Mouse (Mus musculus): ENCODE results near the gene Stk17b. TPM values are rescaled to one million over a fixed set of nuclear protein-coding genes. Genes with fewer than 3 reads are reported as not detected.
"Not testable (repeated sequence)": the region's sequence is repeated elsewhere in the genome, so short reads cannot be mapped to it uniquely, and the experiment has no call there.

Gene Stk17b
- total and polyA plus RNA-seq, 2 experiments, result 0.82 to 7.2 TPM

- DNase-seq (ENCODE audit: extremely low read depth, low read depth, low spot score), result peak; percentile 66
These were observed 69.6 kb downstream of the Stk17b start for GRCm38 (mm10) chr1:53715446-53715845.

DNA sequence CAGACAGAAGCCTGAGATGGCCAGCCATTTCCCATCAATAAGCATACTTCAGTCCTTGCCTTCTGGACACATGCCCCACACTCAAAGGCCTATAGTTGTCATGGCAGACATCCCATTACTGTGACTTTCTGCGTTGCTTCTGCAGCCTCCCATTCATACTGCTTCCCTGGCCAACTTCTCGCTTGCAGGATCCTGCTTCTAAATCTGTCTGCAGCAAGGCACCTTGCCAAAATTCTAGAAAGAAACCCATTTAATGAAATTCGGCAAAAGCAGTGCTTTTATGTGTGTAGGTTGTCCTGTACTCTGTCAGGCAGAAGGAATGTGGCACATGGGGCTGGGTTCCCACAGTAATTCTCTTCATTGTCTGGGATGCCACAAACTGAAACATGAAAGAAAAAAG, 71.6 kb downstream of the Stk17b start:
- H3K27ac ChIP-seq (replicated peaks; ENCODE audit: insufficient read depth, low read depth, low read length); H3K27me3 ChIP-seq (ENCODE audit: control insufficient read depth, insufficient read depth, low read length); H3K9ac ChIP-seq (ENCODE audit: low read depth, low read length); DNase-seq (ENCODE audit: extremely low read depth, low read depth, low spot score); H3K4me3 ChIP-seq (ENCODE audit: insufficient read depth, low read depth, low read length); H3K36me3 ChIP-seq (ENCODE audit: control insufficient read depth, insufficient read depth, low read length); H3K79me2 ChIP-seq (ENCODE audit: control insufficient read depth, insufficient read depth, low read length); H3K4me1 ChIP-seq (ENCODE audit: control insufficient read depth, insufficient read depth, low read length): not testable (repeated sequence)
- 74% methylated on average over 3 of the region's 3 CpGs for WGBS

More at GRCm38 (mm10) chr1:53715446-53715845, 69.6 kb downstream of the Stk17b start:
- Histone ChIP-seq H3K4me3 (ENCODE audit: insufficient read depth, low read depth, low read length) (no peak overlapping the region), H3K9ac (ENCODE audit: low read depth, low read length) (no peak overlapping the region), H3K36me3 (ENCODE audit: control insufficient read depth, insufficient read depth, low read length) (no peaks in the 10 kb centered on the region), H3K27me3 (ENCODE audit: control insufficient read depth, insufficient read depth, low read length) (no peaks in the 10 kb centered on the region), H3K79me2 (ENCODE audit: control insufficient read depth, insufficient read depth, low read length) (no peaks in the 10 kb centered on the region), H3K27ac (replicated peaks; ENCODE audit: insufficient read depth, low read depth, low read length) (no peak overlapping the region), H3K4me1 (ENCODE audit: control insufficient read depth, insufficient read depth, low read length) (no peaks in the 10 kb centered on the region)
- TF ChIP-seq POLR2A (IDR thresholded peaks at IDR 0.05; ENCODE audit: extremely low read depth, insufficient read depth, low read length), result no peak
- TF ChIP-seq CTCF (IDR thresholded peaks at IDR 0.05; ENCODE audit: low read depth, low read length), result peak; percentile 19; the same call in 1 of the 2 replicates
- 1% methylated on average over 4 of the region's 4 CpGs for WGBS

DNA sequence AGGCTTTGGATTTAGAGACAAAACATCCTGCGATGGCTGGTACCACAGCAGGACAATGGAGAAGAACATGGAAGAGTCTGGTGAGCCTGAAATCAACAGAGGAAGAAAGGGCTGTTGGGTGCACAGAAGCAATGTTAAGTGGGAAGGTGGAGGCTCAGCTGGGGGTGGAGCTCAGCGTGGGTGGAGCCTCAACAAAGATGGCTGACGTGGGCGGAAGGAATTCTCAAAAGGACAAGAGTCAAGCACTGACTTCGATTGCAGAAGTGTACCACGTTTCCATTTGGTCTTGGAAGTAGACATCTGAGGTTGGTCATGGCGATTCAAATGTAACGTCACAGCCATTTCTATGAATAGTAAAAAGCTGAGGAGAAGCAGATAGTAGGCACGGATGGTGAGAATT, 74.0 kb downstream of the Stk17b start:
- Histone ChIP-seq H3K27ac (replicated peaks; ENCODE audit: insufficient read depth, low read depth, low read length) (no peak overlapping the region), H3K9ac (ENCODE audit: low read depth, low read length) (no peak overlapping the region)
- 92% methylated on average over 9 of the region's 9 CpGs for WGBS

DNA sequence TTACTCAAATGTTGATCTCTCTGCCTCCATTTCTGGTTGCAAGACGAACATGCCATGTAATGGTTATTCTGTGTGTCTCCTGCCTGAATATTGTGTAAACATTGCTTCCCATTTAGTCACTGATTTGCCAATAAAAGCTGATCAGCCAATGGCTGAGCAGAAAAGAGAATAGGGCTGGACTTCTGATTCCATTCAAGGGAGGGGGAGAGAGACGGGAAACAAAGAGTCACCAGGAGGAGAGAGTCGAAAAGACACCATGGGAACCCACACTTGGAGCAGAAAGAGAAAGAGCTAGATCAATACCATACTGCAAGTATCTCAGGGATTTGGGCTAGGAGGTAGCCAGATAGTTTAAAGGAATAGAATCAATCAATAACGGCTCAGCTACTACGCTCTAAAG, 75.4 kb downstream of the Stk17b start:
- 72% methylated on average over 5 of the region's 5 CpGs for WGBS
- not testable (repeated sequence) for H3K79me2 ChIP-seq (ENCODE audit: control insufficient read depth, insufficient read depth, low read length); DNase-seq (ENCODE audit: extremely low read depth, low read depth, low spot score); H3K27me3 ChIP-seq (ENCODE audit: control insufficient read depth, insufficient read depth, low read length); H3K27ac ChIP-seq (replicated peaks; ENCODE audit: insufficient read depth, low read depth, low read length); H3K4me3 ChIP-seq (ENCODE audit: insufficient read depth, low read depth, low read length); H3K36me3 ChIP-seq (ENCODE audit: control insufficient read depth, insufficient read depth, low read length); H3K9ac ChIP-seq (ENCODE audit: low read depth, low read length); H3K4me1 ChIP-seq (ENCODE audit: control insufficient read depth, insufficient read depth, low read length)

More for the DNA sequence above, 74.0 kb downstream of the Stk17b start:
- 0 out of 2 replicates have a peak, but pooled peaks cover 3% of the 10 kb centered on the region for H3K27me3 ChIP-seq (ENCODE audit: control insufficient read depth, insufficient read depth, low read length)
- H3K79me2 ChIP-seq (ENCODE audit: control insufficient read depth, insufficient read depth, low read length), result no peaks in the 10 kb centered on the region
- H3K4me1 ChIP-seq (ENCODE audit: control insufficient read depth, insufficient read depth, low read length), result no peaks in the 10 kb centered on the region
- TF ChIP-seq CTCF (IDR thresholded peaks at IDR 0.05; ENCODE audit: low read depth, low read length), result no peak
- no peak overlapping the region for H3K4me3 ChIP-seq (ENCODE audit: insufficient read depth, low read depth, low read length)
- no peak for DNase-seq (ENCODE audit: extremely low read depth, low read depth, low spot score)
- no peaks in the 10 kb centered on the region for H3K36me3 ChIP-seq (ENCODE audit: control insufficient read depth, insufficient read depth, low read length)

DNA sequence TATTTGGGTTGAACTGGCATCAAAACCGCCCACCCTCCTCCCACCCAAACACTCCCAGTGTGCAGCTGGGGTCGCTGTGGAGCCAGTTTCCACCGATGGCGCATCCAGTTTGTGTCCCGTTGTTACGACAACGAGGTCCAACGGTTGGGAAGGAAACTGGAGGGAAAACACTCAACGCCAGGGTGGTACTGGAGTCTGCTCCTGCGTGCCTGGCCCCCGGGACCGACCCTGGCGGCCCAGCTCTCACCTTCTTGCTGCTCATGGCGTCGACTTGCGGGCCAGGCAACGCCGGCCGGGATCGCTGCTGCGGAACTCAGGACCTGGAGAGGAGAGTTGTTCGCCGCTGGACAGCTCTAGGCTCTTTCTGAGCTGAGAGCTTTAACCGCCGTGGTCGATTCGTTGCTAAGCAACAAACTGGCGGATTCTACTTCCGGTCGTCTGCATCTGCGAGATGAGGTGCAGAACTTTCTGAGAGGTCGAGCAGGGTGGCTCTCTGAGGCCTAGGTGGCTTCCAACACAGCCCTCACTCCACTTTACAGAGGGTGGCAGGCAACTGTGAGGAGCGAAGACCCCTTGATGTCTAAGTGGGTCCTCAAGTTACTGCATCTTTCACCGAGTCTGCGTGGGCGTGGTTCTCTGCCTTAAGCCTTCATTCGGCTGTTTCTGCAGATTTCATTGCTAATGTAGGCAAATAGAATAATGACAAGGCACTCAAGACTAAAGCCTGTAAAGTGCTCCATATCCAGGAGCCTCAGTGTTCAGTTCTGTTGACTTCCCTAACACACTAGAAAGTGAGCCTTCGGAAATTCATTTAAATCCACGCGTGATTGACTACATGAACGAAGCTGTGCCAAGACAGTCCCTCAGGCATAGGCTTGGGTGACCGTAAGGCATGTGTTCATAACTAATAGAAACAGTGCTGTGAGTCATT, 78.3 kb downstream of the Stk17b start, which contains the start of gene Dnah7a:
Gene Dnah7a, minus strand, starts transcription at position 354 of the 931 bp plus-strand sequence.
- DNase-seq (ENCODE audit: extremely low read depth, low read depth, low spot score), result no peak
- Histone ChIP-seq H3K27ac (replicated peaks; ENCODE audit: insufficient read depth, low read depth, low read length) (no peak within 1 kb of the TSS), H3K79me2 (ENCODE audit: control insufficient read depth, insufficient read depth, low read length) (no peaks in the 10 kb centered on the region), H3K36me3 (ENCODE audit: control insufficient read depth, insufficient read depth, low read length) (no peaks in the 10 kb centered on the region), H3K27me3 (ENCODE audit: control insufficient read depth, insufficient read depth, low read length) (0 out of 2 replicates have a peak, but pooled peaks cover 3% of the 10 kb centered on the region), H3K4me3 (ENCODE audit: insufficient read depth, low read depth, low read length) (no peak within 1 kb of the TSS; the same call in 1 of the 2 replicates), H3K4me1 (ENCODE audit: control insufficient read depth, insufficient read depth, low read length) (no peaks in the 10 kb centered on the region), H3K9ac (ENCODE audit: low read depth, low read length) (no peak within 1 kb of the TSS)
- no peak for TF ChIP-seq POLR2A (IDR thresholded peaks at IDR 0.05; ENCODE audit: extremely low read depth, insufficient read depth, low read length)
- TF ChIP-seq CTCF (IDR thresholded peaks at IDR 0.05; ENCODE audit: low read depth, low read length), result no peak
- 21% methylated on average over 42 of the region's 42 CpGs for WGBS

Other genes with a start within 250 kb of the Stk17b start
- gene Dnah7a, start 78.4 kb downstream of the Stk17b start, total RNA-seq (2014; rRNA removed), result not detected in 2 replicates
- gene Dnah7a, start 78.4 kb downstream of the Stk17b start, polyA plus RNA-seq (2012; rRNA removed), result not detected in 2 replicates